Mouse (Mus musculus) intestine, embryonic 14.5 days (tissue): ENCODE results near the gene Pnmal2. TPM values are rescaled to one million over a fixed set of nuclear protein-coding genes. Genes with fewer than 3 reads are reported as not detected.
A peak's percentile ranks its signal among the peaks of the same experiment; 100 is the strongest.

Source experiments
- ATAC-seq: fragments of 200-750 bp; cut with Nextera tagmentation; replicated peaks from 2 replicates; pipeline ENCODE4 v1.8.0; 2017; ENCODE audit warnings: low read depth, moderate number of reproducible peaks, moderate TSS enrichment, moderate library complexity; ENCODE audit not compliant: low FRiP score, low TSS enrichment
- DNase-seq: peaks from one replicate; pipeline ENCODE4 v3.0.0-alpha.2; 2018; ENCODE audit warnings: low spot score
- H3K27ac ChIP-seq: fragments of 300-500 bp; sonication (generic); 2 replicates; pipeline ENCODE4 v1.5.1; 2014; ENCODE audit warnings: low read depth, mild to moderate bottlenecking, control low read depth
- H3K27me3 ChIP-seq: fragments of 300-500 bp; sonication (generic); replicated peaks from 2 replicates; pipeline ENCODE4 v1.6.1; 2014; ENCODE audit warnings: low read length, control low read depth; ENCODE audit not compliant: control insufficient read depth, insufficient read depth
- H3K36me3 ChIP-seq: fragments of 300-500 bp; sonication (generic); 2 replicates; pipeline ENCODE4 v1.6.1; 2014; ENCODE audit warnings: low read length, control low read depth; ENCODE audit not compliant: control insufficient read depth, insufficient read depth
- H3K4me1 ChIP-seq: fragments of 300-500 bp; sonication (generic); replicated peaks from 2 replicates; pipeline ENCODE4 v1.6.1; 2014; ENCODE audit warnings: low read length, control low read depth, mixed read lengths; ENCODE audit not compliant: control insufficient read depth, insufficient read depth
- H3K4me2 ChIP-seq: fragments of 300-500 bp; sonication (generic); 2 replicates; pipeline ENCODE4 v1.6.1; 2014; ENCODE audit warnings: low read length
- H3K4me3 ChIP-seq: fragments of 300-500 bp; sonication (generic); 2 replicates; pipeline ENCODE4 v1.5.1; 2014; ENCODE audit warnings: low read depth, low read length, control low read depth, mixed read lengths
- H3K9ac ChIP-seq: fragments of 300-500 bp; sonication (generic); 2 replicates; pipeline ENCODE4 v1.6.1; 2014; ENCODE audit warnings: mild to moderate bottlenecking, low read length
- H3K9me3 ChIP-seq: fragments of 300-500 bp; sonication (generic); 2 replicates; pipeline ENCODE4 v1.6.1; 2016; ENCODE audit warnings: low read length, control low read depth; ENCODE audit not compliant: control insufficient read depth
- WGBS: fragments of 180-500 bp; shearing (Covaris S2); extraction: QIAGEN DNeasy Blood & Tissue Kit; methylation state at CpG from one replicate; pipeline ENCODE4 v1.1.7; 2014; 5-methylcytosine and 5-hydroxymethylcytosine counted together
- polyA plus RNA-seq: library from polyadenylated mRNA; unstranded; fragments of >200 nt; fragmentation: Nextera tagmentation; extraction: Ambion mirVana; gene quantifications from 2 replicates; pipeline ENCODE4 v1.2.1, GENCODE M21; 2014

Pnmal2 gene
- polyA plus RNA-seq, 1 experiment from 2014 or later: 5.3 TPM

DNA sequence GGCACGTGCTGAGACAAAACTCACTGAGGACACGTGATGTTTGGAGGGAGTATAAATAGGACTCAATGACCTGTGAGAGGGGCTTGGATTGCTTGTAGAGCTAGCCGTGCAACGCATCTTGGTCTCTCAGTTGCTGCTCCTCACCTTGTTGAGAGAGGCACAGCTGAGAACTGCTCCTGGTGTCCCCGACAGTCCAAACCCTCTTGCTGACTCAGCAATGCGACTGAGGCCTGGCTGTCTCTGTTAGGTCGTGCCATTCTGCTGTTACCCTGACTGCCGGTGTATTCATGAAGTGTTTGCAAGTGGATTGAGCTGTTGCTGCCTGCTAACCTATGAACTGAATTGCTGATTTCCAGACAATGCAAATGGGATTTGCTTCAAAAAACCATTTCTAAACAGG is 31.8 kb downstream of the Pnmal2 start:
- H3K36me3 ChIP-seq: no peaks in the 10 kb centered on the region
- H3K27ac ChIP-seq: no peak overlapping the region
- H3K27me3 ChIP-seq: no peaks in the 10 kb centered on the region
- DNase-seq (no peak), ATAC-seq (no peak)
- no peak overlapping the region for H3K9ac ChIP-seq
- H3K4me3 ChIP-seq: no peak overlapping the region
- H3K9me3 ChIP-seq: no peaks in the 10 kb centered on the region
- H3K4me2 ChIP-seq: no peak overlapping the region
- H3K4me1 ChIP-seq: peaks cover 13% of the 10 kb centered on the region
- 60% methylated on average over 8 of the region's 8 CpGs for WGBS

DNA sequence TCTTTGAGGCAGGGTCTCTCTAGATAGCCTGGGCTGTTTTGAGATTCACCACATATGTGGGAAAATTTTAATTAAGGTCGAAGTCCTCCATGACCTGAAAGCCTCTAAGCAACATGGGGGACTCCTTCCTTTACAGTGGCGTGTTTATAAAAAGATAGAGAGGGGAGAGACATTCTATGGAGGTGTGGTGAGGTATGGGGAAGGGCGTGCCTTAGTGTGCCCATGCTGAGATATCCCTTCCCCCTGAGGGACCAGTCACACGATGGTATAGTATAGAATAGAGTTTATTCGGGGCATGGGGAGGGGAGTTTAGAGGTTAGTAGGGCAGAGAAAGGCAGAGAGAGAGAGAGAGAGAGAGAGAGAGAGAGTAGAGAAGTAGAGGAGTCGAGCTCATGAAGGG is 33.7 kb downstream of the Pnmal2 start:
- WGBS: 78% methylated on average over 6 of the region's 6 CpGs
- DNase-seq (no peak), ATAC-seq (no peak)

DNA sequence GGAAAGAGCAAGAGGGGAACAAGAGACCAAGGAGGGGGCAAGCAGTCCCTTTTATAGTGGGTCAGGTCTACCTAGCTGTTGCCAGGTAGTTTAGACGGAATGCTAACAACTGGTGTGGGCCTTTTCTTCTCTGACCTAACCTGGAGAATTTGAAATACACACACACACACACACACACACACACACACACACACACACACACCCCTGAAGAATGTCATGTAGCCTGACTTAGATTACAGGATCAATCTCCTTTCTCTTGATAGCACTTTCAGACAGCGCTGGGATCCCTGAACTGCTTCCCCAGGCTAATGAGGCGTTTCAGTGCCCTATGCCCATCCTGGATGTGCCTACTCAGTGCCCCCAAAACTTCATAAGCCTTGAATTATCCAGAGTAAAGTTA is 34.1 kb downstream of the Pnmal2 start:
- H3K4me2 ChIP-seq: no peak overlapping the region
- peaks cover 13% of the 10 kb centered on the region for H3K4me1 ChIP-seq
- no peaks in the 10 kb centered on the region for H3K36me3 ChIP-seq
- no peak overlapping the region for H3K27ac ChIP-seq
- H3K9me3 ChIP-seq: no peaks in the 10 kb centered on the region
- no peaks in the 10 kb centered on the region for H3K27me3 ChIP-seq
- no peak overlapping the region for H3K4me3 ChIP-seq
- H3K9ac ChIP-seq: no peak overlapping the region
- ATAC-seq (no peak), DNase-seq (no peak)
- 95% methylated on average over 3 of the region's 3 CpGs for WGBS

More for the DNA sequence above, 33.7 kb downstream of the Pnmal2 start:
- Histone ChIP-seq H3K9me3 (no peaks in the 10 kb centered on the region), H3K4me1 (peaks cover 13% of the 10 kb centered on the region), H3K27ac (no peak overlapping the region), H3K9ac (no peak overlapping the region), H3K4me2 (no peak overlapping the region), H3K4me3 (no peak overlapping the region), H3K36me3 (no peaks in the 10 kb centered on the region), H3K27me3 (no peaks in the 10 kb centered on the region)

DNA sequence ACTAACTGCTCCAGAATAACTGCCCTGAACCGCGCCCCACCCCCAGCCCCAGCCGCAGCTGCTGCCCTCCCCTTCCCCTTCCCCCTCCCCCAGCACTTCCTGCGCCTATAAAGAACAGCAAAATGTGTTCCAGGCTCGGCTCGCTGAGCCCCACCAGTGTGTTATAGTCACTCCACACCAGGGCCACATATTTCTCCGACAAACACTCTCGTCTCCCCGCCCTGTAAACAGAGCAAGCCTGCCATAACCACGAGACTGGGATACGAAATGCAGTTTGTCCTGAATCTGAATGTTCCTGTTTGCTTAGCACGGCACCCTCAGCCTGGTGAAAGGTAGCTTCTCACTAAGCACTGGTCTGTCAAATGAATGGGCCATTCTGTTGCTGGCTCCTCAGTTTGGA is 35.9 kb downstream of the Pnmal2 start:
- H3K9me3 ChIP-seq: no peaks in the 10 kb centered on the region
- WGBS: 3% methylated on average over 12 of the region's 12 CpGs
- ATAC-seq: peak; percentile 57; the same call in 1 of the 2 replicates
- peak; percentile 68 for DNase-seq
- peak overlapping the region; percentile 77 for H3K27ac ChIP-seq
- 0 out of 2 replicates have a peak overlapping the region, but pooled peaks have one; percentile 22 for H3K9ac ChIP-seq
- no peaks in the 10 kb centered on the region for H3K36me3 ChIP-seq
- peak overlapping the region; percentile 18; the same call in 1 of the 2 replicates for H3K4me3 ChIP-seq
- H3K4me1 ChIP-seq: peaks cover 13% of the 10 kb centered on the region
- H3K4me2 ChIP-seq: peak overlapping the region; percentile 50
- H3K27me3 ChIP-seq: no peaks in the 10 kb centered on the region

DNA sequence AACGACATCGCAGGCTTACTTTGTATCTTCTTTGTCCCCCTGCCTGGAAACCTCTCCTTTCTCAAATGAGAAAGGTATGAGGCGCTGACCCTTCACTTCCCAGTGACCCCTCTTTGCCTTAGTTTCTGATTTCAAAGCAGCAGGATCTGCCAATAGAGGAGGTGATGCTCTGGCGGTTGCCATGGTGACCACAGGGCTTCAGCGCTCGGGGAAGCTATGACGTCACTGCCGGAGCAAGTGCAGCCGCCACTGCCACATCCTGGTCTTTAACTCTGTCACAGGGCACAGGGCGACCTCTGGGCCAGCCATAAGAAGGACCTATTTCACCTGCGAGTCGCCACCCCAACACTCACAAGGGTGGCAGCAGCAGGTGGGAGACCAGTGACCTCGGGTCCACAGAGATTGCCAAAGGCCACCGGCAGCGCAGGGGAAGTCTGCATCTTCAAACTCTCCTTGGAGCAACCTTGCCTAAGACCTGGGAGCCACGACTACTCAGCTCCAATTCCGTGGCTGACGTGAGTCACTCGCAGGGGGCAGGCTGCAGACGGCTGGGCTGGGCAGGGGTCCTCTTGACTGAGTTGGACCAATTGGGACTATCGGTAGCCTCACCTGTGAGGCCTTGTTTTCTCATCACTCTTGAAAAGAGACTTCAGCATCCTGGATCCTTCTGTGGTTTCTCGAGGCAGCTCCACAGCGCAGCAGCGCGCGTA is 38.5 kb downstream of the Pnmal2 start, which contains the start of gene Gm42372:
Gm42372 (plus strand) TSS at position 228 of the 710 bp plus-strand sequence.
- ATAC-seq (no peak), DNase-seq (no peak)
- no peak within 1 kb of the TSS for H3K27ac ChIP-seq
- H3K9ac ChIP-seq: no peak within 1 kb of the TSS
- H3K4me2 ChIP-seq: peak within 1 kb of the TSS; percentile 28; the same call in 1 of the 2 replicates
- H3K4me1 ChIP-seq: peaks cover 21% of the 10 kb centered on the region
- H3K9me3 ChIP-seq: no peaks in the 10 kb centered on the region
- H3K4me3 ChIP-seq: no peak within 1 kb of the TSS
- H3K27me3 ChIP-seq: no peaks in the 10 kb centered on the region
- 28% methylated on average over 26 of the region's 26 CpGs for WGBS
- H3K36me3 ChIP-seq: no peaks in the 10 kb centered on the region

DNA sequence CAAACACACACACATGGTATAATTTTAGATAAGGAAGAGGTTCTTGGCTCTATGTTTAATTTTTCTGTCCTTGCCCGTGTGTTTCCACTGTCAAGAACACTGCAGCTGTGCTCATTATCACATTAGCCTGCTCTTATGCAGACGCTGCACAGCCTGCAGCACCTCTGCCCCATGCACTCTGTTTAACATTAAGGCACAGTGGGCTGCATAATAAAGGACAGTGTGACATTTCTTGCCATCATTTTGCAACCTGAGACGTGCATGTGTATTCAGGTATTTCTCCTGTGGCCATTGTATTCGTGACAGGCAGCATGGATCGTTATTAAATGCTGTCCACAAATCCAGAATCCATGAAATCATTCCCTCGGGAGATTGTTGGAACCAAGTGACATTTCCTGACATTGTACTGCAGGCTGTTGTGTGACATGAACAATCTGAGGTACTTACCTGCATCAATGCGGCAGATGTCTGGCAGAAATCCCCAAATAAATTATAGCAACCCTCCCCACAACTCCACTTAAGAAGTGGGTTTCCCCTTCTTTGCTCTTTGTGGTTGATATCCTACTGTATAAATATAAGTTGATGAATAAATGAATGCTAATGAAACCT is 43.2 kb downstream of the Pnmal2 start:
- Histone ChIP-seq H3K9ac (no peak overlapping the region), H3K9me3 (no peaks in the 10 kb centered on the region), H3K4me1 (peaks cover 42% of the 10 kb centered on the region), H3K4me2 (no peak overlapping the region), H3K4me3 (no peak overlapping the region), H3K27ac (peak overlapping the region; percentile 44), H3K27me3 (no peaks in the 10 kb centered on the region), H3K36me3 (no peaks in the 10 kb centered on the region)
- 44% methylated on average over 7 of the region's 7 CpGs for WGBS
- ATAC-seq: no peak
- no peak for DNase-seq

DNA sequence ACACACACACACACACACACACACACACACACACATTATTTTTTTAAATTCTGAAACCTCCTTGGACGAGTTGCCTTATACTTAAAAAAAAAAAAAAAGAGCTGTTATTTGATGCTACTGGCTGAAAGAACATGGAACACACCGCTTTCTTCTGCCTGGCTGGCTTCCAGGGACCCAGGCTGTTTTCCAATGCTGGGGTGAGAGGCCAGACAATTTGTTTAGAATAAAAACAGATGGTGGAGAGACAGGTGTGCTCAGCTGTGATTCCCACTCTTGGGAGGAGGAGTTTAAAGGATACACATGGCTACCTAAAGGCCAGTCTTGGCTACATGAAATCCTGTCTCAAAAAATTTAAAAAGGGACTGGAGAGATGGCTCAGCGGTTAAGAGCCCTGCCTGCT is 43.9 kb downstream of the Pnmal2 start:
- peak overlapping the region; percentile 44; the same call in 1 of the 2 replicates for H3K27ac ChIP-seq
- ATAC-seq (no peak), DNase-seq (peak; percentile 81)
- H3K4me1 ChIP-seq: peaks cover 42% of the 10 kb centered on the region
- no peaks in the 10 kb centered on the region for H3K27me3 ChIP-seq
- no peak overlapping the region for H3K4me2 ChIP-seq
- H3K36me3 ChIP-seq: no peaks in the 10 kb centered on the region
- H3K9ac ChIP-seq: no peak overlapping the region
- 33% methylated on average over 3 of the region's 3 CpGs for WGBS
- H3K4me3 ChIP-seq: no peak overlapping the region
- H3K9me3 ChIP-seq: no peaks in the 10 kb centered on the region

DNA sequence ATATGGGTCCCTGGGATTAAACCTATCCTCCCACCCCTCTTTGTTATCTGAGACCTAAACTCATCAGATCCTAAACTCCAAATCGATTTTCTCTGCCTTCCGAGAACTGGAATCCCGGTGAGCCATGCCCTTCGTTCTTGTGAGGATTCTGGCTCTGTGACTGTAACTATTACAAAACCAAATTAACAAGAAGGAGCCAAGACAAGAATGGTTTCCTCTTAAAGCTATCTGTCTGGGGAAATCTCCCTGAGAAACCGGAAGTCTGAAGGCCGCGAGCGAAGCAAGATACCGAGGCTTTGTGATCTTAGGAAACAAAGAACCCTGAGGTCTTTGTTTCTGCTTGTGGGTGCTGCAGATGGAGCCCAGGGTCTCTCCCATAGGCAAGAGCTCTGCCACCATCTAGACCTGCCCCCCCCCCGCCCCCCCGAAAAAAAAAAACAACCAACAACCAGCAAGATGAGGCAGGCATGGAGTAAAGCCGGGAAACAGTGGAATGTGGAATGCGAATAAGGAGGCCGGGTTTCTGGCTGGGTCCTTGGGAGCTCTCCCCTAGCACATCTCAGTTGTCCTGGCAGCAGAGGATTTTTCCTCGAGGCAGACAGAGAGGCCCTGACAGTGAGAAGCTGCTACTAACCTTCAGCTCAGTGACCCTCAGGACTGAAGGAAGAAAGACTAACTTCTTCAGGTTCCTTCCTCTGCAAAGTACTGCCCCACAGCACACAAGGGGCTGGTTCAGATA is 45.7 kb downstream of the Pnmal2 start:
- H3K4me3 ChIP-seq: no peak overlapping the region

More for the DNA sequence above, 45.7 kb downstream of the Pnmal2 start:
- H3K9me3 ChIP-seq: no peaks in the 10 kb centered on the region
- DNase-seq (no peak), ATAC-seq (no peak)
- H3K4me2 ChIP-seq: peak overlapping the region; percentile 6
- no peaks in the 10 kb centered on the region for H3K36me3 ChIP-seq
- 25% methylated on average over 15 of the region's 15 CpGs for WGBS
- H3K27me3 ChIP-seq: no peaks in the 10 kb centered on the region
- peak overlapping the region; percentile 97 for H3K27ac ChIP-seq
- H3K9ac ChIP-seq: no peak overlapping the region
- peaks cover 46% of the 10 kb centered on the region for H3K4me1 ChIP-seq
